Mouse (Mus musculus) G1E (cell line): Measurements from ENCODE around the gene Med13l.

Source experiments
- CTCF ChIP-seq: IDR thresholded peaks from 2 replicates; pipeline ENCODE4 v1.5.1; 2012; ENCODE audit warnings: low read depth, low read length, inconsistent platforms, mixed read lengths
- GATA1 ChIP-seq: IDR thresholded peaks from 2 replicates; pipeline ENCODE4 v1.6.1; 2012; ENCODE audit warnings: borderline replicate concordance, low read length, inconsistent platforms, mixed read lengths
- GATA2 ChIP-seq: IDR thresholded peaks from 2 replicates; pipeline ENCODE4 v1.6.1; 2012; ENCODE audit warnings: low read depth, low read length, inconsistent platforms, borderline replicate concordance
- POLR2AphosphoS5 ChIP-seq: IDR thresholded peaks from 2 replicates; pipeline ENCODE4 v1.6.1; 2012; ENCODE audit warnings: low read depth, low read length, inconsistent platforms; ENCODE audit not compliant: insufficient replicate concordance
- TAL1 ChIP-seq: conservative IDR thresholded peaks from 2 replicates; pipeline ENCODE4 v1.6.1; 2012; ENCODE audit warnings: low read depth, low read length, inconsistent platforms, mixed read lengths

DNA sequence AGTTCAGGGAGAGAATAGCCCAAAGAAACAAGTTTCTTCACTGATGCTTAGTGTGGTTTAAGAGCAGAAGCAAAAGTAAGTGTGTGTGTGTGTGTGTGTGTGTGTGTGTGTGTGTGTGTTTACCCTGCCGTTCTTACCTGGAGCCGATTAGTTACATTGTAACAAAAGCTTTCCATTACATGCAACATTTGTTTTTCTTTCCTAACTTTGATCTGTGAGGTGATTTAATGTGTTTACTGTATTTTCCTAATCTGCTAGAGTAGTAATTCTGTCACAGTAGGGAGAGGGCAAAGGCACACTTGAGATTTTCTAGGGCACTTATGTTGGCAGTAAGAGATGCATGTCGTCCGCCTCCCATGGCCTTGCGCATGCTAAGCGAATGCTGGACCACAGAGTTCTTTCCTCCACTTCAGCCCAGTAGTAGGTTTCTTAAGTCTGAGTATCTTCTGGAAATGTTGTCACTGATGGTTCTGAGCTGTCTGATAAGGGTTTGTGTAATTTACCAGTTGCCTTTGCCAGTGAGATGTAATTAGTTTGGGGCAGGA, 28.0 kb downstream of the Med13l start:
- no peak for TF ChIP-seq CTCF
- TF ChIP-seq GATA2, result no peak
- TF ChIP-seq POLR2AphosphoS5, result no peak
- no peak for TF ChIP-seq GATA1
- TF ChIP-seq TAL1, result no peak
